Mouse (Mus musculus) embryonic stem cell, embryonic (primary cell): Measurements from ENCODE around the gene Trim12c.
"Not testable (repeated sequence)": the region's sequence is repeated elsewhere in the genome, so short reads cannot be mapped to it uniquely, and the experiment has no call there.

Experiments
- CTCF ChIA-PET, 4 experiments: fragments of 300-600 bp in 2 of 4; fragments of 350-600 bp in 2 of 4; sonication (Branson Sonifier 250); formaldehyde crosslinking; loops; one replicate each; lab custom pipeline; 2022; ENCODE audit warnings: inconsistent platforms in 2 of 4; lab: Charles Lee
- POLR2A ChIA-PET, 4 experiments: fragments of 300-600 bp in 2 of 4; fragments of 350-600 bp in 2 of 4; sonication (Branson Sonifier 250); formaldehyde crosslinking; loops; one replicate each; lab custom pipeline; 2022; ENCODE audit warnings: antibody characterized with exemption in 4 of 4, inconsistent platforms in 1 of 4; lab: Charles Lee

Trim12c gene

GRCm38 (mm10) chr7:104352717-104353599 lies at the start of gene Trim12c:
Gene Trim12c, minus strand, starts transcription at chr7:104353362.
- ChIA-PET POLR2A (interaction anchor here (0.8 to 1.9 kb wide), 6 partner anchors 96 to 135 kb away, joined by 3 to 5 read pairs (median 4); partner anchors contain the start of gene Trim34a (in 1 of the 4)), CTCF (no interaction called here)

DNA sequence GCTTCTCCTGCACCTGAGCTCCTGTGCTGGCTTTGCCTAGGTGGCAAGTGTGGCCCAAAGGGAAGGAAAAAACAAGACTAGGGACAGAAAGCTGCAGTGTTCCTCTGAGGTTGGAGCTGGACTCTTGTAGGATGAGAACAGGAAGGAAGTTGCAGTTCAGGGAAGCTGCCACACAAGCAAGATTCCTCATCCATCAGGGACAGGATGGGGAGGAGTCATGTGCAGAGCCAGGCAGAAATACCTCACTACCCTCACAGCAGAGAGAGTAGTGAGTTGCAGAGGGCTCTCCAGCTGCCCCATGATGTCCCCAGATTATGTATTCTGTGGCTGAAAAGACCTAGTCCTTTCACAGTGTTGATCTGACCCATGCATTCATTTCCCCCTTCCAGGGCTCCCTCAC lies 48.0 kb upstream of the Trim12c start:
- POLR2A ChIA-PET, result no interaction called here
- CTCF ChIA-PET, result no interaction called here

DNA sequence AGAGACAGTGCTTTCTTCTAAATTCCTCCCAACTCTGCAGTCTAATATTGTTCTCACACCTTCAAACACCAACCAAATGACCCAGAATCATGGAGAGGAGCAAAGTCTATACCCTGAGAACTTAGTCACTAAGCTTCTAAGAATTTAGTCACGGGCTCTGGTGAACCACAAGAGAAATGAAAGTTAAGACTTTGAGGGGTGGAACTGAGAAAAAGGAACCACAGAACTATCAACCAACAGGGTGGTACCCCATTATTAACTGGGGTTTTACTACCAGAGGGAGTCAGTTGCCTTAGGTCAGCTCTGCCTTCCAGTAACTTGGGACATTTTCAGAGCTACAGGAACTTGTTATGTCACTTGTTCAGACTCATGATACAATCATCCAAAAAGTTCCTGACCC lies 47.5 kb upstream of the Trim12c start, which contains the start of gene Trim30c:
Trim30c (minus strand) TSS at position 140 of the 400 bp plus-strand sequence.
- ChIA-PET CTCF (no interaction called here), POLR2A (no interaction called here)

- ChIA-PET POLR2A (no interaction called here), CTCF (no interaction called here)
Observed at GRCm38 (mm10) chr7:104398492-104398891, 45.3 kb upstream of the Trim12c start.

DNA sequence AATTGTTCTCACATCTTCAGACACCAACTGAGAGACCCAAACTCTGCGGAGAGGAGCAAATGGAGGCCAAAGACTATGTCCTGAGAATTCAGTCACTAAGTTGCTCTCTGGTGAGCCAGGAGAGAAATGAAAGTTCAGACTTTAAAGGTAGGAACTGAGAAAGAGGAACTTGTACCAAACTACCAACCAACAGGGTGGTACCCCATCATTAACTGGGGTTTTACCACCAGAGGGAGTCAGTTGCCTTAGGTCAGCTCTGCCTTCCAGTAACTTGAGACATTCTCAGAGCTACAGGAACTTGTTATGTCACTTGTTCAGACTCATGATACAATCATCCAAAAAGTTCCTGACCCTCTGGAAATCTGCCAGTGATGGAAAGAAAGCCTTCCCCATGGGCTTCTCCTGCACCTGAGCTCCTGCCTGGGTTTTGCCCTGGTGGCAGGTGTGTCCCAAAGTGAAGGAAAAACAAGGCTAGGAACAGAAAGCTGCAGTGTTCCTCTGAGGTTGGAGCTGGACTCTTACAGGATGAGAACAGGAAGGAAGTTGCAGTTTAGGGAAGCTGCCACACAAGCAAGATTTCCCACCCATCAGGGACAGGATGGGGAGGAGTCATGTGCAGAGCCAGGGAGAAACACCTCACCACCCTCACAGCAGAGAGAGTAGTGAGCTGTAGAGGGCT lies 16.7 kb upstream of the Trim12c start, which contains the start of gene Trim30b:
Trim30b (minus strand) TSS at position 149 of the 679 bp plus-strand sequence.
- ChIA-PET POLR2A (no interaction called here), CTCF (interaction anchor here in 1 of 4 experiments (0.6 kb wide), 1 partner anchor 226 kb away, joined by 3 read pairs; no protein-coding TSS in a partner anchor)

DNA sequence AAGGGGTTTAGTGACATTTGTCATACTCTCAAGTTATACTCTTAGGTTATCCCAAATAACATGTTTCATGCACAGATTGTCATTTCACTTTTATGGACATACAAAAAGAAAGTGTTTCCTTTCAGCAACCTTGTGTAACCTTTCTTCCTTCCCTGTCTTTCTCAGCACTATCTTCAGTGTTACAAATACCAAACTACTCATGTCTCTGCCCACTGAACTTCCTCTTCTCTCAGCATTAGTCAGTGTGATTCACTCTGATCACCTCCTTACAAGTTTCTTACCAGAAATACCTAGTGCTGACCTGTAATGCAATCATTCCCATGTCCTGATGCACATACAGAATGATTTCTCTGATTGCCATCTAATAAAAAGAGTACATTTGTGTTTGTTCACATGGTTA lies 13.2 kb upstream of the Trim12c start:
- ChIA-PET CTCF (no interaction called here), POLR2A (no interaction called here)

DNA sequence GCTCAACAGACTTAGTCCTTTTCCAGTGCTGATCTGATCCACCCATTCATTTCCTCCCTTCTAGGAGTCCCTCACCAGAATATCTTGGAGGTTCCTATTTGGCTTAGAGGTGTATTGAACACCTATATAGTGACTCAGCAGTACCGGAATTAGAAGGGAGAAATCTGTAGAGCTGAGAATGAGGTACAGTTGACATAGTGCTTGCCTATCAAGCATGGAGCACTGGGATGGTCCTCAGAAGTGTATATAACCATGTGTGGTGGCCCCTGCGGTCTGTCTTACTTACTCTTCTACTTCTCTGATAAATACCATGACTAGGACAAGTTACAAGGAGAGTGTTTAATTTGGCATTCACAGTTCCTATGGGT lies 422 bp upstream of the Trim12c start:
- POLR2A ChIA-PET, result interaction anchor here in 2 of 4 experiments (1.5 to 1.9 kb wide), 2 partner anchors 96 to 136 kb away, joined by 3 to 5 read pairs; no protein-coding TSS in a partner anchor
- CTCF ChIA-PET, result no interaction called here

DNA sequence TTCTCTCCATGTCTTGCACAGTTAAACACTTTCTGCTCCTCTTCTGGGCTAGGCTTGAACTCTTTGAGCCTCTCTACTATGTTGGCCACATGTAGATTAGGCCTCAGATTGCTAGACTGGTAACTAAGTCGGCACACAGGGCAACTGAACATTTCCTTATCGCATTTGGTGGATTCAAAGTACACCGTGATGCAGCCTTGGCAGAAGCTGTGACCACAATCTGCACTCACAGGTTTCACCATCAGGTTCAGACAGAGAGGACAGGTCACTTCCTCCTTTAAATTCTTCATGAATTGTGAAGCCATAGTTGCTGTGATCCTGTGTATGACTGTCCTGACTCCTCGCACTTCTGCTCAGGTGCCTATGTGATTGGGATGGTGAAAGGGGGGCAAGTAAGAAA lies 5.1 kb downstream of the Trim12c start:
- POLR2A ChIA-PET, CTCF ChIA-PET: not testable (repeated sequence)

GRCm38 (mm10) chr7:104340744-104341143 lies 12.4 kb downstream of the Trim12c start:
- POLR2A ChIA-PET, result not testable (repeated sequence)

DNA sequence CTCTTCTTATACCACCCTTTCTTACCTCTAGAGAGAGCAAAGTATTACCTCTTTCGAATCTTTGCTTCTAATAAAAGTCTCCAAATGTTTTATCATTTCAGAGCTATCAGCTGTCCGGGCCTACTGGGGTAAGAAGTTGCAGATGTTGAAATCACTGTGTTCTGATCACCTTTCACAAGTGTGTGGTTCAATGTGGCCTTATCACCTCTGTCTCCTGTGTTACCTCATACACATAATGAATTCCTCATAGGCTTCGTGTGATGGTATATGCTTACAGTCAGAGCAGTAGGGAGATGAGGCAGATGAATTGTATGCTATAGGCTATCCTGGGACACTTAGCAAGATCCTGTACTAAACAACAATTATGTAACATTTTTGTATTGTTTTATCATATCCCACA lies 17.6 kb downstream of the Trim12c start:
- POLR2A ChIA-PET, CTCF ChIA-PET: not testable (repeated sequence)

More at GRCm38 (mm10) chr7:104340744-104341143, 12.4 kb downstream of the Trim12c start:
- CTCF ChIA-PET, result not testable (repeated sequence)

DNA sequence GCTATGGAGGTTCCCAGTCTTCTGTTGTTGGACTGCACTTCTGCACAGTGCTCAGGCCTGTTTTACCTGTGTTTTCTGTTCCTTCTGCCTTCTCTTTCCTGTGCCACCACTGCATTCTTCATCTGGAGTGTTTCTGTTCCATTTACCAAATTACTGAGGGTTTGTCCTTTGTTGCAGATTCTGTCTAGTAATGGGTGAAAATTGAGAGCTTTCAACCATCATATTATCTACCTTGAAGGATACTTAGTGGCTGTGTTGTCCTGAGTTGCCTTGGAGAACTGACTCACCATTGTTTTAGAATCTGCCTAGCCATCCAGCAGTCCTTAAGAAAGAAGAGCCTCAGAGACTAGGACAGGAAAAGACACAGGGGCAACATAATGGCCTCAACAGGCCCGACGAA lies 24.0 kb downstream of the Trim12c start, which contains the start of gene Trim34b:
Trim34b (plus strand) TSS at position 301 of the 400 bp plus-strand sequence.
- CTCF ChIA-PET, POLR2A ChIA-PET: not testable (repeated sequence)

DNA sequence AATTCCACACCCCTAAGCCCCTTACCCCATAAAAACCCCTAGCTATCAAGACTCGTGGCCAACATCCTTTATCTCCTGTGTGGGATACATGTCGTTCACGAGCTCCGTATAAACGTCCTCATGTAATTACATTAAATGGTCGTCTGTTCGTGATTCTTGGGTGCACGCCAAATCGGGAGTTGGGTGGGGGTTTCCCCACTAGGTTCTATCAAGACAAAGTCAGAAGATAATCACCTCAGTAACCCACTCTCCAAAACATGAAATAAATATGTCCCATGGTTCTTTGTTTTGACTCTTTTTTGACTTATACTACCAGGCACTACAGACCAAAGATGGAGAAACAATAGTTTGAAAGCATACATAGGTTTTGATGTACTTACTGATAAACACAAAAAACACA lies 31.1 kb downstream of the Trim12c start:
- POLR2A ChIA-PET, result no interaction called here
- CTCF ChIA-PET, result no interaction called here

- POLR2A ChIA-PET, result interaction anchor here in 1 of 4 experiments (1.2 to 2.5 kb wide), 3 partner anchors 16 to 96 kb away, joined by 4 to 11 read pairs (median 5); no protein-coding TSS in a partner anchor
- CTCF ChIA-PET, result not testable (repeated sequence)
Observed at GRCm38 (mm10) chr7:104315369-104316080, 37.6 kb downstream of the Trim12c start, which contains the start of gene Trim12a. Gene Trim12a, minus strand, starts transcription at chr7:104315466.

DNA sequence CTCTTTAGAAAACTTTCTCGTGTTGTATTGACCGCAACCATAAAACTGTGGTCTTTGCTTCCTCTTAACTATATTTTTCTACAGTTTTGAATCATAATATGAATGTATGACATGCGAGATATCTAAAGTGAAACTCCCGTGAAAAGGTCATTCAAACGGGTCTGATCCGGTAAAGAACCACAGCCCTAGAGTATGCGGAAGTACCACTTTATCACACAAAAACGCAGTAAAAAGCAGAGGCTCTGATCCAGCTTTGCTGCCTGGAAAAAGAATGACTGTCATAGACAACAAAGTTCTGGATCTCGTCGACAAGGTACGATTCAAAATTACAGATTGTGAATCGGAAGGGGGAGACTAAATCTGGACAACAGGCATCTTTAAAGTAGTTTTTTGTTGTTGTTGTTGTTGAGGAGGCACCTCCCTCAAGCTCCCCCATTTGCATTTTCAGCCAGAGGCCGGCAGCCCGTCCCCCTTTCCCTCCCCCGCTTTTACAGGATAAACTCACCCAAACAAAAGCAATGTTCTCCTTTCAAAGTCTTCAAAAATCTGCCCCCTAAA lies 38.3 kb downstream of the Trim12c start:
- CTCF ChIA-PET, result no interaction called here
- POLR2A ChIA-PET, result interaction anchor here in 1 of 4 experiments (1.2 to 2.5 kb wide), 2 partner anchors 16 to 95 kb away, joined by 5 to 11 read pairs; no protein-coding TSS in a partner anchor

GRCm38 (mm10) chr7:104291638-104292400 lies 61.3 kb downstream of the Trim12c start:
- POLR2A ChIA-PET, result no interaction called here

DNA sequence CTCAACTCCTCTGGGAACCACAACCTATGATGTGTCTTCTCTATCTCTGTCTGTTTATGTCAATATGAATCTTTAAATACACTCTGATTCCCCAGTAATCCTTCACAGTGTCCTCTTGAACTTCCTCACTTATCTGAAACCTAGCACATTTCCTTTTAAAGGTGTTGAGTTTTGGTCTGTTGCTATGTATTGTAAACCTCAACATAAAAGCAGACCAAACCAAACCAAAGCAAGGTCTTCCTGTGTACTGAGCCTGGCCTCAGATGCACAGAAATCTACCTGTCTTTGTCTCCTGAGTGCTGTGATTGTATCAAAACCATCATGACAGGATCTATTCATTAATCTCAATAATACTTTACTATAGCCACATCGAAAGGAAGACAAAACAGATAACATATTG lies 62.5 kb downstream of the Trim12c start:
- CTCF ChIA-PET, result no interaction called here
- POLR2A ChIA-PET, result interaction anchor here in 1 of 4 experiments (0.5 kb wide), 1 partner anchor 63 kb away, joined by 4 read pairs; no protein-coding TSS in a partner anchor

More at GRCm38 (mm10) chr7:104291638-104292400, 61.3 kb downstream of the Trim12c start:
- CTCF ChIA-PET, result no interaction called here
